Mouse (Mus musculus): ENCODE measurements at regions not wholly inside any gene's neighbourhood (a gene's known extent, or its start where the extent isn't known, plus 50 kb on each side); places are given as distances from the start of the nearest gene placed in this dataset.

DNA sequence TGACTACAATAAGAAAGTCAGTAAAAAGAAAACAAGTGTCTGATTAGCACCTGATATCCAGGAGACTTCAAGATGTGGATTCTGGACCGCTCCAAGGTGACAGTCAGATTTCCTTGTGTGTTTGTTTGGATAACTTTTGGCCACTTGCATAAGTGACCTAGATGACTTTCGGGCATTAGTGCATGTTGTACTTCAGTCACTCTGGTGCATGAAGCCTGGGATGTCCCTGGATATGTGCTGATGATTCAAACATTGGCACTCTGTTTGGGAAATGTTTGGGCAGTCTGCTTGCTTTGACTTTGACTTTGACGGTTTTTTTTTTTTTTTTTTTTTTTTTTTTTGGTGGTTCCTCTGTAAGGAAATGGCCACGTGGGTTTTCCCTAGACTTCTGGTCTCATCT is 121.8 kb downstream of the Dusp6 start:
- no peaks in the 10 kb centered on the region for H3K4me1 ChIP-seq (ENCODE audit: control insufficient read depth, insufficient read depth, insufficient read length, low read length)
- no peak overlapping the region for H3K27ac ChIP-seq (replicated peaks; ENCODE audit: low read depth, low read length)
- no peak overlapping the region for H3K4me3 ChIP-seq (ENCODE audit: insufficient read depth, low read depth, low read length)

DNA sequence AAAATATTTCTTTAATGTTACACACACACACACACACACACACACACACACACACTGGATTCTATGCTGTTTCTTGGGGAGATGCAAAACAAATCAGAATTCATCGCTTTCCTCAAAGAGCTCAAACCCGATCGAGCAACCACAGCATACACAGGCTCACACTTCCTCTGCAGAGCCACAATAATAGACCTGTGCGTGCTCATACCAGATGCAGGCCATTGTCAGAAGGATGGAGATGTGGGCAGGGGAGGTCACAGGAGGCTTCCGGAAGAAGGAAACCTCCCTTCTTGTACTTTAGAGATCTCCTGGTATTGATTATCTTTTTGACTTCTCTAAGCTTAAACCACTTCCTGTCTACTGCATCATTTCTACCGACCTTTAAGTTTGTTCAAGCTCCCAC is 122.8 kb downstream of the Dusp6 start:
- Histone ChIP-seq H3K4me1 (ENCODE audit: control insufficient read depth, insufficient read depth, insufficient read length, low read length) (no peaks in the 10 kb centered on the region), H3K27ac (replicated peaks; ENCODE audit: low read depth, low read length) (no peak overlapping the region), H3K4me3 (ENCODE audit: insufficient read depth, low read depth, low read length) (no peak overlapping the region)

DNA sequence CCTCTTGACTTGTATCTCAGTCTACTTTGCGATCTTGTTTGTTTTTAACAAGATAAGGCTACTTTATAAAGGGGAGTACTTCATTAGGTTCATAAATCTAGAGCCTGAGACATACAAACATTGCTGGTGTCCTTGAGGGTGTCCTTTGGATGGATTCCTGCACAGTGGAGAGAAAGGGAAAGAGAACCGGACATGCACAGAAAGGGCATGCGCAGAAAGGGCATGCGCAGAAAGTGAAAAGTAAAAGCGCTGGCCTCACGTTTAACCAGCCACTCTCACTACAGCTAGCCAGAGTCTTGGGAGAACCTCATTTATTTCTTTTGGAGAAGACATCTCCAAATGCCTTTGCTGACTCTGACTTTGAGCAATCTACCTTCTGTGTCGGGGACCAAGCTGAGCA is 125.5 kb downstream of the Dusp6 start:
- Histone ChIP-seq H3K27ac (replicated peaks; ENCODE audit: low read depth, low read length) (no peak overlapping the region), H3K4me3 (ENCODE audit: insufficient read depth, low read depth, low read length) (no peak overlapping the region), H3K4me1 (ENCODE audit: control insufficient read depth, insufficient read depth, insufficient read length, low read length) (no peaks in the 10 kb centered on the region; the same call in 1 of the 2 replicates)

DNA sequence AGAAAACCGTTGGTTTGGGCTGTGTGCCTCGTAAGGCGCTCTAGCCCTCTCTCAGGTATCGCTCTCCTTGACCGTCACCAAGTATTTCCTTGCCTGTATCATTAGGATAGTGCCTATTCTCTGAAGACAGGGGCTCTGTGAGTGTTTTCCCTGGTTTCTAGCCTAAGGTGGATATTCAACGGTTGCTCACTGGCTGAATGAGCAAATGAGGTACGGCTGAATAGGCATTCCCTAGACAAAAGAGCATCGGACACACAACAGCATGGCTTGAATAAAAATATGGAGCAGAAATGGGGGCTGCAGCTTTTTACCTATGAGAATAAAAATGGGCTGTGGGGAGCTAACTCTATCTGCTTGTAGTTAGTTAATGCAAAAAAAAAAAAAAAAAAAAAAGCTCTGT is 126.0 kb downstream of the Dusp6 start:
- H3K27ac ChIP-seq (replicated peaks; ENCODE audit: low read depth, low read length): no peak overlapping the region
- no peak overlapping the region for H3K4me3 ChIP-seq (ENCODE audit: insufficient read depth, low read depth, low read length)
- H3K4me1 ChIP-seq (ENCODE audit: control insufficient read depth, insufficient read depth, insufficient read length, low read length): no peaks in the 10 kb centered on the region; the same call in 1 of the 2 replicates

DNA sequence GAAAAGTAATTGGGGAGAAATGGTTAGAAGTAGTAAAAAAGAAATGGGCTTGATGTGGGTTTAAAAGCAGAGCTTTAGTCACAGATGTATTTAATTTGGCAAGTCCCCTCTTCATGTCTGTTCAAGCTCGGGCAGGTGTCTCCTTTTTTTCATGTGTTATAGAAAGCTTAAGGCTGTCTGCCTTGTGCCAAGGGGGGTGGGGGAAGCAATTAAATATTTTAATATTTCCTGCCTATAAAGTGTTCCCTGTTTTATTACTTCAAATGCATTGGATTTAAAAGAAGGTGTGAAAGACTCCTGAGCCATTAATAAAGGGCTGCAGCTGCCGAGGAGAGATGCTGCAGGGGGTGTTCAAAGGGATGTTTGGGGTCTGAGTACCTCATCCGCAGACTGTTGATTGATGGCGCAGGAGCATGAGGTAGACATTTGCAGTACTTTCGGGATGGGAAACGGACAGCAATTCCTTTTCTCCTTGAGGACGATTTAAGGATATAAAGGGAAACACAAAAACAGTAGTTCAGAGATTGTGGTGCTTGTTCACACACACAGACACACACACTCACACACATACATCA is 127.7 kb downstream of the Dusp6 start:
- no peaks in the 10 kb centered on the region; the same call in 1 of the 2 replicates for H3K4me1 ChIP-seq (ENCODE audit: control insufficient read depth, insufficient read depth, insufficient read length, low read length)
- no peak overlapping the region for H3K27ac ChIP-seq (replicated peaks; ENCODE audit: low read depth, low read length)
- H3K4me3 ChIP-seq (ENCODE audit: insufficient read depth, low read depth, low read length): no peak overlapping the region

DNA sequence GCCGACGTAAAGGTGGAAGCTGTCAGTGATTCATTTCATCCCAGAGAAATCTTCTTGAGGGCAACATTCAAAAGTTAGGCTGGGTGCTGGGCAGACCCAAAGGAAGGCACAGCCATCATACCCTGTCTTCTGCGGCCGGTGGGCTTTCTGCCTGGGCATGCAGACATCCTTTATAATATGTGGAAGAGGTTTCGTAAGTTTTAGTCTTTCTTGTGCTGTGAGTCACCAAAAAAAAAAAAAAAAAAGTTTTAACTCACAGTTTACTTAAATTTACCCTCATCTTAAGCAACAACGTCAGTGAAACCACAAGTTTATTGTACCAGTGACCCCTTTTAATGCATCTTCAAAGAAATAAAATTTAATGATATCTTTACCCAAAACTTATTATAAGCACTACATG is 128.7 kb downstream of the Dusp6 start:
- H3K4me3 ChIP-seq (ENCODE audit: insufficient read depth, low read depth, low read length): no peak overlapping the region
- H3K4me1 ChIP-seq (ENCODE audit: control insufficient read depth, insufficient read depth, insufficient read length, low read length): no peaks in the 10 kb centered on the region; the same call in 1 of the 2 replicates
- no peak overlapping the region for H3K27ac ChIP-seq (replicated peaks; ENCODE audit: low read depth, low read length)

DNA sequence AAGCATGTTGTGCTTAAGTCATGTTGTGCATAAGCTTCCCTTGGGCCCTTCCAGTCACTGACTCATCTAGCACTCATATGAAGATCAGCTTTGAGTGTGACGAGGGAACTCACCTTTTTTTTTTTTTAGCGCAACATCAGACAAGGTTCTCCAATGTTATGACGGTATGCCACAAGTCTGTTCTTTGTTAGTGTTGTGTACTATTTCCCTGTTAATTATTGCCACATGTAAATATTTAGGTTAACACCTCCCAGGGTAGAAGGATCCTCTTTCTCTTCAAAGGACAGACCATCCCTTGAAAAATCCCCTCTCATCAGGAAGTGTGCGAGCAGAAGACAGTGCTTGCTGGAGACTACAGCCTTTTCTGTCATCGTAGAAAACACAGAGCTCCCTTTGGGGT is 129.9 kb downstream of the Dusp6 start:
- Histone ChIP-seq H3K27ac (replicated peaks; ENCODE audit: low read depth, low read length) (no peak overlapping the region), H3K4me1 (ENCODE audit: control insufficient read depth, insufficient read depth, insufficient read length, low read length) (no peaks in the 10 kb centered on the region; the same call in 1 of the 2 replicates), H3K4me3 (ENCODE audit: insufficient read depth, low read depth, low read length) (no peak overlapping the region)

DNA sequence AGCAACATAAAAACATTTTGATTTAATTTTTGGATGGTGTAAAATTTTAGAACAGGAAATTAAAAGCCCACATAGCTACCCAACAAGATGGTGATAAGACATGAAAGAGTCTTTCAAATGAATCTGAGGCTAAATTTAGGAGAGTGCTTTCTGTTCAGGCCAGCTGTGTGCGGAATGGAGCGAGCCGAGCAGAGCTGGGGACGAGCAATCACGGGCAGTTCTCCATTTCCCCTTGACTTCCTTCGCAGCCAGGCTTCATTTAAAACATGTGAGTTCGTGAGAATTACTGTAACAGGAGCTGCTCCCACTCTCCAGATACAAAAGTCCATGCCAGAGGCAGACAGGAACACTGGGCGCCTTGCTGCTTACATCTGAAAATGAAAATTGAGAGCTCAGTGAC is 130.5 kb downstream of the Dusp6 start:
- Histone ChIP-seq H3K4me3 (ENCODE audit: insufficient read depth, low read depth, low read length) (no peak overlapping the region), H3K27ac (replicated peaks; ENCODE audit: low read depth, low read length) (no peak overlapping the region), H3K4me1 (ENCODE audit: control insufficient read depth, insufficient read depth, insufficient read length, low read length) (no peaks in the 10 kb centered on the region; the same call in 1 of the 2 replicates)

DNA sequence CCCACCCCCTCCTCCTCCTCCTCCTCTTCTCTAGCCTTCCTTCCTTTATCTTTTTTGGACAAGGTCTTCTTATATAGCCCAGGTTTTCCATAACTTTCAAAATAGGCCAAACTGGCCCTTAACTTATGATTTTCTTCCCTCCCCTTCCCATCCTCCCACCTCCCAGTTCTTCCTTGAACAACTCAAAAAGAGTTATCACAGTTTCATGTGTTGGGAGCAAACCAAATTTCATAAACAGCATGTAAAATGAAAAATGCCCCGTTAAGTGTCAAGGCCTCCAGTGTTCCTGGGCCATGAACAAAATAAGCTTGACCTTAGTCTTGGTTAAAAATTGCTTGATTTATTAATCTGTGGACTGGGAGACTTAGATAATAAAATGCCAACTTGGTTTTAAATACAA is 132.4 kb downstream of the Dusp6 start:
- H3K27ac ChIP-seq (replicated peaks; ENCODE audit: low read depth, low read length): no peak overlapping the region

DNA sequence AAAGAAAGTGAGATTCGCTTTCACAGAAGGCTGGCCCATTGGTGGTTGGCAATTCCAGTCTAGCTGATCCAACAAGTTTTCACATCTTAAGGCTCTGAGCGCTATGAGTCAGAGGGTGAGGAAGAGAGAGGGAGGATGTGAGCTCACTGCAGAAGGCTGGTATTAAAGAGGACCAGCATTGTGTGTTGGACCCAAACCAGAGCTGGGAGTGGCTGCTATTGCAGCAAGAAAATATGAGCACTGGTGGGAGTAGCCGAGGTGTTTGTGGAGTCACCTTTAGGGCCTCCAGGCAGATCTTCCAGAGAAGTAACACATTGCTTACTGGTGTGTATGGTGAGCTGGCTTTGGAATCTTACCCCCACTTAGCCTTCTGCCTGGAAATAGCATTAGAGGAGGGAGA is 133.6 kb downstream of the Dusp6 start:
- no peak overlapping the region for H3K4me3 ChIP-seq (ENCODE audit: insufficient read depth, low read depth, low read length)
- no peak overlapping the region; the same call in 1 of the 2 replicates for H3K27ac ChIP-seq (replicated peaks; ENCODE audit: low read depth, low read length)
- H3K4me1 ChIP-seq (ENCODE audit: control insufficient read depth, insufficient read depth, insufficient read length, low read length): no peaks in the 10 kb centered on the region; the same call in 1 of the 2 replicates

More for the DNA sequence above, 132.4 kb downstream of the Dusp6 start:
- Histone ChIP-seq H3K4me3 (ENCODE audit: insufficient read depth, low read depth, low read length) (no peak overlapping the region), H3K4me1 (ENCODE audit: control insufficient read depth, insufficient read depth, insufficient read length, low read length) (no peaks in the 10 kb centered on the region; the same call in 1 of the 2 replicates)

DNA sequence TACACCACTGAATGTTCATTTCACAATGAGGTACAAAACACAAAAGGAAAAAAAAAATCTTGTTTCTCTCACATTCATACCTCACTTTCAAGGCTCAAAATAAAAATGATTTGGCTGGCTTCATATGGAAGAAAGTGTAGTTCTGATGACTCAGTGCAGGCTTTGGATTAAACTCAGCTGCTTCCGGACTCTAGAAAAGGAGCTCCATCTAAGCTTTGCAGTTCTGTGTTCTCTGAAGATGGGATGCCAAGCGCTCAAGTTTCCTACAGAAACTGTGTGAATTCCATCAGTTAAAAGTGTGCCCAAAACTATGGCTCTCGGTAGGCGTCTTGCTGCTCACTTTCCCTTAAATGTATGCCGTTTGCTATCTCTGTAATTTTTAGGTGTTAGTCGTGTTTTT is 137.0 kb downstream of the Dusp6 start:
- H3K27ac ChIP-seq (replicated peaks; ENCODE audit: low read depth, low read length): no peak overlapping the region
- H3K4me1 ChIP-seq (ENCODE audit: control insufficient read depth, insufficient read depth, insufficient read length, low read length): no peaks in the 10 kb centered on the region
- no peak overlapping the region for H3K4me3 ChIP-seq (ENCODE audit: insufficient read depth, low read depth, low read length)

DNA sequence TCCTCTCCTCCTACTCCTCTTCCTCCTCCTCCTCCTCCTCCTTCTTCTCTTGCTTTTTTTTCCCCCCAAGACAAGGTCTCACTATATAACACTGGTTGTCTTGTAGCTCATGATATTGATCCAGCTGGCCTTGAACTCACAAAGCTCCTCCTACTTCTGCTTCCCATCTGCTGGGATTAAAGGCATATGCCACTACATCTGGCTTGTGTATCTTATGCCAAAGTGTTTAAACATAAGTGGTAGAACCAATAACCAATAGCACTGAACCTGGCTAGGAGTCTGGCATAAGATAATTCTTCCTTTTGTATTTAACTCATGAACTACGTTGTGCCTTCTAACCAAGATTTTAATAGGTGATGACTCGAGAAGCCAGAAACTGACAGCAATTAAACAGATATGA is 143.7 kb downstream of the Dusp6 start:
- Histone ChIP-seq H3K4me3 (ENCODE audit: insufficient read depth, low read depth, low read length) (no peak overlapping the region), H3K4me1 (ENCODE audit: control insufficient read depth, insufficient read depth, insufficient read length, low read length) (no peaks in the 10 kb centered on the region), H3K27ac (replicated peaks; ENCODE audit: low read depth, low read length) (no peak overlapping the region)

DNA sequence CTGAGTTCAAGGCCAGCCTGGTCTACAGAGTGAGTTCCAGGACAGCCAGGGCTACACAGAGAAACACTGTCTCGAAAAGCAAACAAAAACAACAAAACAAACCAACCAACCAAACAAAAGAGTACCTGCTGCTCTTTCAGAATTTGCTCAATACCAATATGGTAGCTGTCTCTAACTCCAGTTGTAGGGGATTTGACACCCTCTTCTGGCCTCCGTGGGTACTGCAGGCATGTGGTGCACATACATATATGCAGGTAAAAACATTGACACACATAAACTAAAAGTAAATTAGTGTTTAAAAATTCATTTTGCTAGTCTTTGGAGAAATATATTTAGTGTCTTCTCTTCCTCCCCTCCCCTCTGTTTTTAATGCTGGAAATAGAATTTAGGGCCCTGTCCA is 145.8 kb downstream of the Dusp6 start:
- H3K27ac ChIP-seq (replicated peaks; ENCODE audit: low read depth, low read length): no peak overlapping the region
- H3K4me1 ChIP-seq (ENCODE audit: control insufficient read depth, insufficient read depth, insufficient read length, low read length): peaks cover 3% of the 10 kb centered on the region; the same call in 1 of the 2 replicates
- no peak overlapping the region for H3K4me3 ChIP-seq (ENCODE audit: insufficient read depth, low read depth, low read length)

DNA sequence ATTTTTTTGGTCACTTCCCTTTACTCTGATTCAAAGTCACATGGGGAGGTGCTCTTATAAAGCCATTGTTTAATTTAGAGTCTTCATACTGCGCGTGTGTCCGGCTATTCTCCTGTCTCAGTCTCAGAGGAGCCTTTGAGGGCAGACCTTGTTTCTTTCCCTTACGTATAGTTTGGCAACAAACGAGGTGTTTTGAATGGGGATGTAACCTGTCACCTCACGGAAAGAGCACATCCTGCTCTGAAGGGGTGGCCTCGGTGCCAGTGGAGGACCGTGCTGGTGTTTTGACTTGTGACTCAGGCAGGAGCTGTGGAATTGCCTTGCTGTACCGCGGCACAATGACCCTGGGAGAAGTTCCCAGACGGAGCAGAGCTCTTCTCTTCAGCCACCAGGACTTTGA is 146.7 kb downstream of the Dusp6 start:
- Histone ChIP-seq H3K27ac (replicated peaks; ENCODE audit: low read depth, low read length) (peak overlapping the region; percentile 72), H3K4me3 (ENCODE audit: insufficient read depth, low read depth, low read length) (no peak overlapping the region), H3K4me1 (ENCODE audit: control insufficient read depth, insufficient read depth, insufficient read length, low read length) (peaks cover 3% of the 10 kb centered on the region; the same call in 1 of the 2 replicates)

DNA sequence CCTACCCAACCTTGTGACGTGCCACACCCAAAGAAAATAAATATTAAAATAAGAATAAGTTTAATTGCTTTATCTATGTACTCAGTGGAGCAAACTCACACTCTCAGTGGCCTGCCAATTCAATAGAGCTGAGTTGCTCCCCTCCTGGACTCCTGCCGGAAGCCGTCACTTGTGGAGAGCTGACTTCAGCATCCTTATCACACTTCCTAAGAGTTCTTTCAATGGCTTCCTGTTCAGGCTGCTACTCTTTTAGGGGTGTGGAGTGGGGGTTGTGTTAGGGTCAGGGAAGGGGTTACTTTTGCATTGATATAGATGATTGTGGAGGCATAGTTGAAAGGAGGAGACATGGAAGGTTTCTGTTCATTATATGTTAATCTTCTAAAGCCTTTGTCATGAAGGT is 147.7 kb downstream of the Dusp6 start:
- Histone ChIP-seq H3K4me1 (ENCODE audit: control insufficient read depth, insufficient read depth, insufficient read length, low read length) (peaks cover 3% of the 10 kb centered on the region; the same call in 1 of the 2 replicates), H3K4me3 (ENCODE audit: insufficient read depth, low read depth, low read length) (no peak overlapping the region), H3K27ac (replicated peaks; ENCODE audit: low read depth, low read length) (no peak overlapping the region)

DNA sequence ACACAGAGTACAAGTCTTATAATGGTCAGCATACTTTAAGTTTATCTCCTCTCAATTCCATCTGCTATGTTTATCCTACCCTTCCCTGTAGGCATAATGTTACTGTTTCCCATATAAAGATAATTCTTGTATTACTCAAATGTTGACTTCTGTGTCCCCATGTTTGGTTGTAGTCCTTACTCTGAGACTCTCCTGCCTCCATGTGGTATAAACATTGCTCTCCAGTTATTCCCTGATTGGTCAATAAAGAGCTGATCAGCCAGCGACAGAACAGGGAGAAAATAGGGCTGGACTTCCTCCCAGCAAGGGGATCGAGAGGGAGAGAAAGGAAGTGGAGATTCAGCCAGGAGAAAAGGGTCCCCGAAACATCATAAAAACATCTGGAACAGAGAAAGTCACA is 150.4 kb downstream of the Dusp6 start:
- Histone ChIP-seq H3K4me3 (ENCODE audit: insufficient read depth, low read depth, low read length) (no peak overlapping the region), H3K4me1 (ENCODE audit: control insufficient read depth, insufficient read depth, insufficient read length, low read length) (peaks cover 8% of the 10 kb centered on the region; the same call in 1 of the 2 replicates), H3K27ac (replicated peaks; ENCODE audit: low read depth, low read length) (no peak overlapping the region)
